Mouse (Mus musculus) lung, embryonic 15.5 days (tissue): Measurements from ENCODE around the gene Cap2. TPM values are rescaled to one million over a fixed set of nuclear protein-coding genes. Genes with fewer than 3 reads are reported as not detected.
A peak's percentile ranks its signal among the peaks of the same experiment; 100 is the strongest.

Source experiments
- ATAC-seq: fragments of 200-750 bp; cut with Nextera tagmentation; 2 replicates; pipeline ENCODE4 v1.8.0; 2017; ENCODE audit warnings: moderate number of reproducible peaks, borderline replicate concordance; ENCODE audit not compliant: low FRiP score, low TSS enrichment; ENCODE audit errors: extremely low read depth
- H3K27ac ChIP-seq: fragments of 300-500 bp; sonication (generic); 2 replicates; pipeline ENCODE4 v1.5.1; 2015; ENCODE audit warnings: moderate library complexity, mild to moderate bottlenecking, inconsistent platforms
- H3K27me3 ChIP-seq: fragments of 300-500 bp; sonication (generic); 2 replicates; pipeline ENCODE4 v1.6.1; 2015; ENCODE audit warnings: inconsistent platforms
- H3K36me3 ChIP-seq: fragments of 300-500 bp; sonication (generic); 2 replicates; pipeline ENCODE4 v1.6.1; 2015; ENCODE audit warnings: inconsistent platforms
- H3K4me1 ChIP-seq: fragments of 300-500 bp; sonication (generic); 2 replicates; pipeline ENCODE4 v1.6.1; 2015; ENCODE audit warnings: inconsistent platforms
- H3K4me2 ChIP-seq: fragments of 300-500 bp; sonication (generic); 2 replicates; pipeline ENCODE4 v1.6.1; 2015; ENCODE audit warnings: inconsistent platforms, mild to moderate bottlenecking, moderate library complexity
- H3K4me3 ChIP-seq: fragments of 300-500 bp; sonication (generic); 2 replicates; pipeline ENCODE4 v1.5.1; 2015; ENCODE audit warnings: mild to moderate bottlenecking, inconsistent platforms
- H3K9ac ChIP-seq: fragments of 300-500 bp; sonication (generic); 2 replicates; pipeline ENCODE4 v1.6.1; 2015; ENCODE audit warnings: inconsistent platforms
- H3K9me3 ChIP-seq: fragments of 300-500 bp; sonication (generic); 2 replicates; pipeline ENCODE4 v1.6.1; 2016; ENCODE audit warnings: inconsistent platforms
- WGBS: fragments of 180-500 bp; shearing (Covaris S2); methylation state at CpG from one replicate; pipeline ENCODE4 v1.1.7; 2015; 5-methylcytosine and 5-hydroxymethylcytosine counted together
- polyA plus RNA-seq: library from polyadenylated mRNA; unstranded; fragments of >200 nt; fragmentation: Nextera tagmentation; extraction: Ambion mirVana; gene quantifications from 2 replicates; pipeline ENCODE4 v1.2.1, GENCODE M21; 2015

Cap2 gene
- polyA plus RNA-seq, 1 experiment from 2014 or later: 14.4 TPM

DNA sequence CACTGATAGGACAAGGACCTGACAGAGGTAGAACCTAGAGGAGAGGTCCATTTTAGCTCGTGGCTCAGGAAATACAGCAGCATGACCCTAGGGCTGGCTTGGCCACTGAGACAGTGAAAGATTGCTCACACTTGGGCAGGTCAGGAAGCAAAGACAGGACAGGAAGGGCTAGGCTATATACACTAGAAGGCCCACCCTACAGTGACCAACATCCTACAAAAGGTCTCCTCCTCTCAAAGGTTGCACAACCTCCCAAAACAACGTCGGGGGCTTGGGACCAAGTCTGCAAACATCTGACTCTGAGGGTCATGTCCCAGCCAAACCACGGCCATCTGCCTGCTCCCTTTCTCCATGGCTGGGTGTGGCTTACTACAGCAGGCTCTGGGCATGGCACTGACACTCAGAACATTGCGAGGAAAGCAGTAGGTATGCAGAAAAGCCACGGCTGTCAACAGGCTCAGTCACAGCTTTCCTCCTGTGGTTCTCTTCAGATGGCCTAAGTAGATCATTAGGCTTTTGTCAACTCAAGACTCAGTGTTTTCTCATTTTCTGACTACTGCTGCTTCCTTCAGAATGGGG lies 112.1 kb downstream of the Cap2 start:
- no peaks in the 10 kb centered on the region for H3K27me3 ChIP-seq
- H3K9ac ChIP-seq: no peak overlapping the region
- H3K4me1 ChIP-seq: no peaks in the 10 kb centered on the region
- H3K27ac ChIP-seq: no peak overlapping the region
- 60% methylated on average over 6 of the region's 6 CpGs for WGBS
- no peak overlapping the region for H3K4me2 ChIP-seq
- H3K36me3 ChIP-seq: no peaks in the 10 kb centered on the region
- ATAC-seq: no peak
- no peaks in the 10 kb centered on the region for H3K9me3 ChIP-seq
- no peak overlapping the region for H3K4me3 ChIP-seq

GRCm38 (mm10) chr13:46616673-46617362 lies 115.2 kb downstream of the Cap2 start:
- ATAC-seq: no peak
- H3K36me3 ChIP-seq: no peaks in the 10 kb centered on the region
- WGBS: 89% methylated on average over 19 of the region's 19 CpGs

GRCm38 (mm10) chr13:46619633-46620032 lies 118.0 kb downstream of the Cap2 start:
- Histone ChIP-seq H3K4me3 (no peak overlapping the region), H3K27ac (no peak overlapping the region)

More at GRCm38 (mm10) chr13:46616673-46617362, 115.2 kb downstream of the Cap2 start:
- Histone ChIP-seq H3K27me3 (no peaks in the 10 kb centered on the region), H3K4me1 (peaks cover 8% of the 10 kb centered on the region; the same call in 1 of the 2 replicates), H3K27ac (no peak overlapping the region), H3K4me2 (no peak overlapping the region), H3K4me3 (no peak overlapping the region), H3K9ac (no peak overlapping the region), H3K9me3 (no peaks in the 10 kb centered on the region)

DNA sequence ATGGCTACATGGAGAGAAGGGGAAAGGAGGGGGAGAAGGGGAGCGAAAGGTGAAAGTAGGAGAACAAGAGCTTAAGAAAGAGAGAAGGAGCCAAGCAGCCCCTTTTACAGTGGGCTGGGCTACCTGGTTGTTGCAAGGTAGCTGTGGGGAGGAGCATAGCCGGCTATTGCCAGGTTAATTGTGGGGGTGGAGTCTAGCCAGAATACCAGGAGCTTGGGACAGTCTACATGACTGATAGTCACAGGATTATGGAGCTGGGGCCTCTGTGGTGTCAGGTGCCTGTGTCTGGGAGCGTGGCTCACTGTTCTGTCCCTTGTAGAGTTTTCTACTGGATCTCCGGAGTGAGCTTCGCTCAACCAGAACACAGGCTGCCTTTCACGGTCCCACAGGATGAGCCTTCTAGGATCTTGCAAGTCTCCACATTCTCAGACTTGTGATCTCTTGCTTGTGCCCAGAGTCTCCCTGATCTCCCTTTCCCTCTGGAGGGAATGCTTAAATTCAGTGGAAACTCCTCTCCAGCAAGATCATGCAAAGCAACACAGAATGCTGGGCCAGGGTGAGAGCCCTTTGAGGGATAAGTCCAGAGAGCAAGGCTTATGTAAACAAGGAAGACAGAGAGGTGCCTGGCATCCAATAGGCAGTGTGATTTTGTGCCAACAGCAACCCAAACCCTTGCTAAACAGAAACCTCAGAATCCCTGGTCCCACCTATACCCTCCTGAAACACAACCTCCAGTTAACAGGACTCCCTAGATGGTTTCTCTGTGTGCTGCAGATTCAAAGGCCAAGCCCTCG lies 119.5 kb downstream of the Cap2 start:
- H3K4me1 ChIP-seq: peaks cover 8% of the 10 kb centered on the region; the same call in 1 of the 2 replicates
- H3K27me3 ChIP-seq: no peaks in the 10 kb centered on the region
- no peak overlapping the region for H3K4me3 ChIP-seq
- no peaks in the 10 kb centered on the region for H3K9me3 ChIP-seq
- 80% methylated on average over 7 of the region's 7 CpGs for whole genome bisulfite sequencing
- H3K36me3 ChIP-seq: no peaks in the 10 kb centered on the region
- H3K27ac ChIP-seq: no peak overlapping the region
- no peak overlapping the region for H3K9ac ChIP-seq
- no peak for ATAC-seq
- H3K4me2 ChIP-seq: no peak overlapping the region

More at GRCm38 (mm10) chr13:46619633-46620032, 118.0 kb downstream of the Cap2 start:
- peak overlapping the region; percentile 39 for H3K4me2 ChIP-seq
- WGBS: 5% methylated on average over 11 of the region's 11 CpGs
- no peak for ATAC-seq
- no peaks in the 10 kb centered on the region for H3K9me3 ChIP-seq
- H3K9ac ChIP-seq: no peak overlapping the region
- no peaks in the 10 kb centered on the region for H3K36me3 ChIP-seq
- no peaks in the 10 kb centered on the region for H3K27me3 ChIP-seq
- H3K4me1 ChIP-seq: peaks cover 8% of the 10 kb centered on the region; the same call in 1 of the 2 replicates

- ATAC-seq: no peak
- H3K9ac ChIP-seq: no peak overlapping the region
- 53% methylated on average over 9 of the region's 9 CpGs for WGBS
- no peak overlapping the region for H3K4me3 ChIP-seq
- H3K4me2 ChIP-seq: no peak overlapping the region
- no peaks in the 10 kb centered on the region for H3K36me3 ChIP-seq
- H3K9me3 ChIP-seq: no peaks in the 10 kb centered on the region
- H3K4me1 ChIP-seq: no peaks in the 10 kb centered on the region
- H3K27me3 ChIP-seq: no peaks in the 10 kb centered on the region
- H3K27ac ChIP-seq: no peak overlapping the region
These were observed 125.0 kb downstream of the Cap2 start for GRCm38 (mm10) chr13:46626608-46627007.

- no peak overlapping the region for H3K9ac ChIP-seq
- H3K4me3 ChIP-seq: no peak overlapping the region
- no peaks in the 10 kb centered on the region for H3K9me3 ChIP-seq
- 52% methylated on average over 10 of the region's 10 CpGs for whole genome bisulfite sequencing
- H3K27ac ChIP-seq: no peak overlapping the region
- H3K27me3 ChIP-seq: no peaks in the 10 kb centered on the region
- ATAC-seq: no peak
- H3K36me3 ChIP-seq: no peaks in the 10 kb centered on the region
- no peaks in the 10 kb centered on the region for H3K4me1 ChIP-seq
- no peak overlapping the region for H3K4me2 ChIP-seq
These were observed 126.2 kb downstream of the Cap2 start for GRCm38 (mm10) chr13:46627841-46628240.

DNA sequence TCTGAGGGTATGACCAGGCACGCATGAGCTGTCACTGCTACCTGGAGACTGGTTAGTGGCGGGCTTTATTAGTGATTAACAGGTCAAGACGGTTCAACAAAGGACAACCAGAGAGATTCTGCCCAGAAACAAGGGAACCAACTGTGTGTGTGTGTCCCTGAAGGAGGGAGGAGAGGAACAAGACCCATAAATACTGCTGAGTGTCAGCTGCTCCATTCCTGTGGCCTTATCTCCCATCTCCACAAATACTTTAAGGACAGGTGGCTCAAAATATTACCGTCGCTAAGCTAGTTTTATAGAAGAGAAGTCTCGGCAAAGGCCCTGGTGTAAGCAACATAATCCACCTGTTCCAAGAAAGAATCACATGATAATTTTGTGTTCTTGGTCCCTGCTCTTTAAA lies 127.7 kb downstream of the Cap2 start:
- ATAC-seq: no peak
- H3K9ac ChIP-seq: no peak overlapping the region
- no peaks in the 10 kb centered on the region for H3K27me3 ChIP-seq
- H3K27ac ChIP-seq: no peak overlapping the region
- H3K4me3 ChIP-seq: no peak overlapping the region
- no peaks in the 10 kb centered on the region for H3K9me3 ChIP-seq
- 68% methylated on average over 6 of the region's 6 CpGs for WGBS
- no peaks in the 10 kb centered on the region for H3K36me3 ChIP-seq
- no peaks in the 10 kb centered on the region for H3K4me1 ChIP-seq
- no peak overlapping the region for H3K4me2 ChIP-seq

DNA sequence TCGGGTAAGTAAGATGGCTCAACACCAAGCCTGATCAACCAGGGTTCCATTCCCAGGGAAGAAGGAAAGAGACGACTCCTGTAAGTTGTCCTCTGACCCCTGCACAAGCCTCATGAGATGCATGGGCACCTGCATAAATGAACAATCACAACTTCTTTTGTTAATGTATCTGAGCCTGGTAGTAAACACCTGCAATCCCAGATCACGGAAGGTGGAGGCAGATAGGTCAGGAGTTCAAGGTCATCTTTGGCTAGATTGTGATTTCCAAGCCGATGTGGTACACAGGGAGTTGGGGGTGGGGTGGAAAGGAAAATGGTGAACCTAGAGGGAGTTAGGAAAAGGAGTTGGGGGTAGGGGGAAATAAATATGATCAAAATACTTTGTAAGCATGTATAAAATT lies 131.1 kb downstream of the Cap2 start:
- no peaks in the 10 kb centered on the region for H3K4me1 ChIP-seq
- H3K27ac ChIP-seq: no peak overlapping the region
- no peaks in the 10 kb centered on the region for H3K27me3 ChIP-seq
- H3K9me3 ChIP-seq: no peaks in the 10 kb centered on the region
- H3K36me3 ChIP-seq: no peaks in the 10 kb centered on the region
- WGBS: 37% methylated on average over 4 of the region's 4 CpGs
- ATAC-seq: no peak
- no peak overlapping the region for H3K4me2 ChIP-seq
- no peak overlapping the region for H3K4me3 ChIP-seq
- no peak overlapping the region for H3K9ac ChIP-seq

DNA sequence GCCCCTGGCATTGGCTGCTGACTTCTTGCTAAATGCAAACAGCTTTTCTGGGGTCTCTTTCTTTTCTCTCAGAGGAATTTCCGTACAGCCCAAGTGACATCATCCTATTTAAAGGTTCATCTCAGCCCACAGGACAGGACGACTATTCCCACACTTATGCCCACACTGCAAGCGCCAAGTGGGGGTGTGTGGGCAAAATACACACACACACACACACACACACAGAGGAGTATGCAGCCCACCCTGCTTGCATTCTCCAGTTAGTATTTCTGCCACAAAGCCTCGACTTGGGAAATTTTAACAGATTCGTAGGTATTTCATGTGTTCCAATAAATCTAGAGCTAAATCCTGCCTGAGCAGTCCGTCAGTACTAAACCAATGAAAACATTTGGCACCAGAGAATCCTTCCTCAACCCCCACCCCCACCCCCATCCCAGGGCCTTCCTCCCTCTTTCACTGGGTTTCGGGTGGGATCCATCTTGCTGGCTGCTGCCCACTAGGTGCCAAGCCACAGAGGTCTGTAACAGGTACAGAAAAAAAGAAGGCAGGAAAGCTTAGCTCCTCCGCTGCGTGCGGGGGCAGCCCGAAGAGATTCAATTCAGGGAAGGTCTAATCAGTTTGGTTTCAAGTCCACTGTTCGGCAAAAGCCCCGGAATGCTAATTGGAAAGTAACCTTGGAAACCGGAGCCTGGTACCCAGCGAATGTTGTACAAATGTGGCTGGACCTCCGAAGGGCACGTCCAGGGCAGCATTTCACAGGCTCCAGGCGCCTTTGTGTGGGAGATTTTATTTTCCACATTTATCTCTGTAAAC lies 131.9 kb downstream of the Cap2 start:
- Histone ChIP-seq H3K9me3 (no peaks in the 10 kb centered on the region), H3K4me2 (no peak overlapping the region), H3K4me3 (no peak overlapping the region), H3K4me1 (no peaks in the 10 kb centered on the region), H3K9ac (no peak overlapping the region), H3K27ac (no peak overlapping the region), H3K36me3 (no peaks in the 10 kb centered on the region), H3K27me3 (no peaks in the 10 kb centered on the region)
- WGBS: 54% methylated on average over 18 of the region's 18 CpGs
- no peak for ATAC-seq

DNA sequence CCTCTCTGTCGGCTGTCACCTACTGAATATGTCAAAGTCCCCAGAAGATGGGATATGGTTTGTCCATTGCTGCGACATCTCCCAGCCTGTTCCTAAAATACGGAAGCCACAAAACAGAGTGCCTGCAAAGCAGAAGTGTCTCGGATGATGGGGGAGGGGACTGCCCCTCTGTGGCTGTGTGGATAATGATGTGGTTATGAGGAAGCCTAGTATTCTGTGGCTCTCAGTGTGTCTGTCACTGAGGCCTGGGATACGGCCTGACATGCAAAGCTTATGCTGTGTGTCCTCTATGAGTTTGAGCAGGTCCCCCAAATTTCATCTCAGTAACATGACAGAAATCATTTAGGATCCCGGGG lies 132.5 kb downstream of the Cap2 start:
- H3K4me1 ChIP-seq: no peaks in the 10 kb centered on the region
- H3K9me3 ChIP-seq: no peaks in the 10 kb centered on the region
- H3K9ac ChIP-seq: no peak overlapping the region
- H3K27ac ChIP-seq: no peak overlapping the region
- H3K27me3 ChIP-seq: no peaks in the 10 kb centered on the region
- WGBS: 52% methylated on average over 6 of the region's 6 CpGs
- H3K4me2 ChIP-seq: no peak overlapping the region
- H3K4me3 ChIP-seq: no peak overlapping the region
- ATAC-seq: no peak
- no peaks in the 10 kb centered on the region for H3K36me3 ChIP-seq

DNA sequence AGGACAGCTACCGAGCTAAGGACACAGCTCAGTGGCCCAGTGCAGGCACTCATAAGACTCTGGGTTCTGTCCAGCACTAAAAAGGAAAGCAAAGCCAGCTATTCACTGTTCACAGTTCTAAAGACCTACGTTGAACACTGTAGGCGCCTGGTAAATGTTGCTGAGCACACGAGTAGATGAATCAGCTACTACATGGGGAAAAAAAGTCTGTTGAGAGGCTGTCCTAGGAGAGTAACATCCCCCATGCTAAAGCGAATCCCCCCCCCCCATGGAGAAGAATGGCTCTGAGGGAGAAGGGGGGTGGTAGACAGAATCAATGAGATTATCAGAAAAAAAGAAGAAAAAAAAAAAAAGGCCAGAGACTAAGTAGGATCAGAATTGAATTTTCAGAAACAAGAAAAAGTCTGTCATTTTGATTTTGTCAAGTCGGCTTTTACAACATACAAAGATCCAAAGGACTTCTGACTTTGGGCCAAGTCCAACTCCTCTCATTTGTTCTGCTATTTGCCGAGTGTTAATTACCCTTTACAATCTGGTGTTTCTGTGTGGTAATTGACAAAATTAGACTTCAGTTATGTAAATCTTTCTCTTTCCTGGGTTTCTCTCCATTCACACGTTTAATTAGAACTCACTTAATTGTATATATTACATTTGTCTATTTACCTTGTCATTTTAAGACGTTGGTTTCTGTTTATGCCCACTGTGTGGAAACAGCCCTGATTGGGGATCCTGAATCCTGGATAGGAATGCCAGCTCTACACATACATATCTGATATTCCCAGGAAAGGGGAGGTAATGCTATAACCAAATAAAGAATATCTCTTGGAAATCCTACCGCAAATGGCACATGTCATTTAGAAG lies 139.2 kb downstream of the Cap2 start:
- Histone ChIP-seq H3K4me1 (no peaks in the 10 kb centered on the region), H3K9ac (no peak overlapping the region), H3K27ac (no peak overlapping the region), H3K9me3 (no peaks in the 10 kb centered on the region), H3K27me3 (no peaks in the 10 kb centered on the region), H3K36me3 (no peaks in the 10 kb centered on the region), H3K4me3 (no peak overlapping the region), H3K4me2 (no peak overlapping the region)
- 82% methylated on average over 10 of the region's 10 CpGs for WGBS
- ATAC-seq: no peak
